Mouse (Mus musculus): ENCODE results near the gene Pigm. TPM values are rescaled to one million over a fixed set of nuclear protein-coding genes. Genes with fewer than 3 reads are reported as not detected.

Gene Pigm
- polyA plus RNA-seq, 1 experiment, result 19.9 TPM

DNA sequence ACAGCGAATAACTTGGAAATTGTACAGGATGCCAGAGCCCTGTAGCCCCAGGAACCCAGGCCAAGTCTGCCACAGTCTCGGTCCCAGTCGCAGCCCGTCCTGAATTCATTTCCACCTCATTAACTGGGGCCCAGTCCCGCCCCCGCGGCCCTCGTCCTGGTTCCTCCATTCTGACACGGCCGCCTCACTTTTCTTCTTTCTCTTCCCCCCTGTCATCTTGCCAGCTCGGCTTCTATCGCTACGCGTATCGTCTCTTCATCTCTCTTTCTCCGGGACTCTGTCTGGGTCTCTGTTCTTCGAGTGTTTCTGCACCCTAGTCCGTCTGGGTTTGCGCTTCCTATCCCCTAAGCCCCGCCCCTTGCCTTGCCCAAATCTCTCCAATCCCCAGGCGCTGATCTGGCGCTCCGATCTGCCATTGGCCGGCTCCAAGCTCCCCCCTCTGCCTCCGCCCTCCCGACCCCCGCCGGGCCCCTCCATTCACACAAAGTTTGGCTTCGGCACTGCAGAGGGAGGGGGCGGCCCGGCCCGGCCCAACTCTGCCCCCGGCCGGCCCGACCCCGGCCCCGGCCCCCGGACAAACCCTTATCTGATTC, 35.5 kb upstream of the Pigm start, which contains the start of gene Kcnj10:
Gene Kcnj10, plus strand, starts transcription at position 482 of the 593 bp plus-strand sequence.
- H3K9ac ChIP-seq (ENCODE audit: low read depth, poor library complexity, severe bottlenecking), result peak within 1 kb of the TSS; percentile 44; the same call in 1 of the 2 replicates
- H3K4me3 ChIP-seq (ENCODE audit: low read depth, low read length), result peak within 1 kb of the TSS; percentile 81
- H3K27ac ChIP-seq (ENCODE audit: insufficient read depth, low read length), result no peak within 1 kb of the TSS
- no peaks in the 10 kb centered on the region; the same call in 1 of the 2 replicates for H3K9me3 ChIP-seq (replicated peaks; ENCODE audit: control insufficient read depth, insufficient read depth, low read length, poor library complexity, severe bottlenecking)
- peaks cover 7% of the 10 kb centered on the region for H3K27me3 ChIP-seq (ENCODE audit: control insufficient read depth, insufficient read depth, low read length, poor library complexity, severe bottlenecking)
- H3K36me3 ChIP-seq (ENCODE audit: control insufficient read depth, insufficient read depth, low read length, poor library complexity, severe bottlenecking), result no peaks in the 10 kb centered on the region
- no peak for TF ChIP-seq EP300 (IDR thresholded peaks at IDR 0.05; ENCODE audit: insufficient read depth, low read depth, low read length)
- peak; percentile 16 for TF ChIP-seq POLR2A (IDR thresholded peaks at IDR 0.05; ENCODE audit: insufficient read depth, low read length)
- H3K4me1 ChIP-seq (ENCODE audit: control insufficient read depth, insufficient read depth, low read length), result no peaks in the 10 kb centered on the region

DNA sequence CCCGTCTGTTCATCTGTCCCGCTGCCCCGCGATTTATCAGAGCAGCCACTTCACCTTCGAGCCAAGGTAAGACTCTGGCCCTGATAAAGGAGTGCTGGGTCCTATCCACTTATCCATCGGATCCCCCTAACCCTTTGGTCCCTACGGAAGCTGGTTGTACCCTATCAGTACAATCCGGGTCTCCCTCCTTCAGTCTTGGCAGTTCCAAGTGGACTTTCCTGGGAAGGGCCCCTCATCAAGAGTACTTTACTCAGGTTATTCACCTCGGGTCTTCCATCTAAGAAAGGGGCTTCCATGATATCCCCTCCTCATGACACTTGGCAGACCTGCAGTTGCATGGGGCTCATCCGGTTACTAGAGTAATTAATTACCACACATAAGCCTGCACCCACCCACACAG, 35.0 kb upstream of the Pigm start:
- Histone ChIP-seq H3K27ac (ENCODE audit: insufficient read depth, low read length) (no peak overlapping the region), H3K27me3 (ENCODE audit: control insufficient read depth, insufficient read depth, low read length, poor library complexity, severe bottlenecking) (peaks cover 5% of the 10 kb centered on the region), H3K9ac (ENCODE audit: low read depth, poor library complexity, severe bottlenecking) (peak overlapping the region; percentile 44; the same call in 1 of the 2 replicates), H3K4me1 (ENCODE audit: control insufficient read depth, insufficient read depth, low read length) (no peaks in the 10 kb centered on the region), H3K9me3 (replicated peaks; ENCODE audit: control insufficient read depth, insufficient read depth, low read length, poor library complexity, severe bottlenecking) (no peaks in the 10 kb centered on the region), H3K4me3 (ENCODE audit: low read depth, low read length) (peak overlapping the region; percentile 66), H3K36me3 (ENCODE audit: control insufficient read depth, insufficient read depth, low read length, poor library complexity, severe bottlenecking) (no peaks in the 10 kb centered on the region)
- TF ChIP-seq POLR2A (IDR thresholded peaks at IDR 0.05; ENCODE audit: insufficient read depth, low read length) (no peak), CTCF (IDR thresholded peaks at IDR 0.05; ENCODE audit: low read depth, low read length) (no peak), EP300 (IDR thresholded peaks at IDR 0.05; ENCODE audit: insufficient read depth, low read depth, low read length) (no peak)

DNA sequence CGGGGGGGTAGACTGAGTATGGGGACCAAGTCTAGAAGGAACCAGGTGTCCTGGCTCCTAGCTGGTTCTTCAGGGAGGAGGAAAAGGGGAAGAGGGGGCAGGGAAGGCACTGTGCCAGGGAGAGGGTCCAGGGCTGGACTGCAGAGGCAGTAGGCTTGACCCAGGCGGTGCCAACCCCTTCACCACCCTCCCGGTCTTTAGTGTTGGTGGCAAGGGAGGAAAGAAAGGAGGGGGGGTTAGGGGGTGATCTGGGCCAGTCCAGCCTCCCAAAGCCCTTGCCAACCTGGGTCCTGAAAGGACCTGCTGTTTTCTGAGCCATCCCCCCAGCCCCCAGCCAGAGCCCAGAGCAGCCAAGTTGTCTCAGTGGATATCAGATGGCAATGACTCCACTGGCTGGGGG, 33.6 kb upstream of the Pigm start:
- TF ChIP-seq EP300 (IDR thresholded peaks at IDR 0.05; ENCODE audit: insufficient read depth, low read depth, low read length) (no peak), CTCF (IDR thresholded peaks at IDR 0.05; ENCODE audit: low read depth, low read length) (no peak), POLR2A (IDR thresholded peaks at IDR 0.05; ENCODE audit: insufficient read depth, low read length) (no peak)
- no peak overlapping the region for H3K4me3 ChIP-seq (ENCODE audit: low read depth, low read length)
- H3K9ac ChIP-seq (ENCODE audit: low read depth, poor library complexity, severe bottlenecking), result no peak overlapping the region
- no peak overlapping the region for H3K27ac ChIP-seq (ENCODE audit: insufficient read depth, low read length)
- H3K4me1 ChIP-seq (ENCODE audit: control insufficient read depth, insufficient read depth, low read length), result no peaks in the 10 kb centered on the region
- H3K36me3 ChIP-seq (ENCODE audit: control insufficient read depth, insufficient read depth, low read length, poor library complexity, severe bottlenecking), result no peaks in the 10 kb centered on the region
- H3K27me3 ChIP-seq (ENCODE audit: control insufficient read depth, insufficient read depth, low read length, poor library complexity, severe bottlenecking), result peaks cover 5% of the 10 kb centered on the region
- H3K9me3 ChIP-seq (replicated peaks; ENCODE audit: control insufficient read depth, insufficient read depth, low read length, poor library complexity, severe bottlenecking), result no peaks in the 10 kb centered on the region

DNA sequence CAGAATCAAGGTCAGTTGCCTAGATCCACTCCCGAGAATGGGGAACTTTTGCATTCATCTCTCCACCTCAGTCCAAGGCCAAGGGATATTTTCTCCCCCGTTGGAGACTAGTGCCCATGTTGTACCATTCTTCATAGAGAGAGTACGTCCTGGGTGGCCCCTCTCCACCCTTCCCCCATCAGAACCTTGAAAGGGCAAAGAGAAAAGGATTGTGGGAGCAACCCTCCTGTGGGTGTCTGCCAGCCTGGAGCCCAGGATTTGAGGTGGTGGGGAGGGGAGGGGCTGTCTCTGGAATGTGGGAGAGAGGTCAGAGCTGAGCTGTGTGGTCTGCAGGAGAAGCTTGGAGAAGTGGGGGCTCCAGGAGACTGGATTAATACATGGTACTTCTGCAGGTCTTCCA, 32.4 kb upstream of the Pigm start:
- H3K4me3 ChIP-seq (ENCODE audit: low read depth, low read length), result no peak overlapping the region

DNA sequence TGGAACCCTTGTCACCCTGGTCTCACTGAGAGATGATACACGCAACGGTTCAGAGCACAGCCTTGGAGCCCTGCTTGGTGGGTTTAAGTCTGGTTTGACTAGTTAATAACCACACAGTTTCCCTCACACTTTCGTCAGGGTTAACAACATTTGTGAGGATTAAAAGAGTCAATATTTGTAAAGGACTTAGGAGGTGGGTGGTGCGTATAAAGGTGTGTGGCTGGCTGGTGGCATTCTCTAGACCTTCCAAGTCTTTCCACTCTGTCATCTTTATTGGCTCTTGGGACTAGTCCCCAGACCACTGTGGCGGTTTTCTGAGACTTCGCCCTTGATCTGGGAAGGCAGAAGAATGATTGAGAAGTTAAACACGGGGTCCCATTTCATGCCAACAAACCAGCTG, 31.5 kb upstream of the Pigm start:
- TF ChIP-seq EP300 (IDR thresholded peaks at IDR 0.05; ENCODE audit: insufficient read depth, low read depth, low read length) (no peak), CTCF (IDR thresholded peaks at IDR 0.05; ENCODE audit: low read depth, low read length) (no peak), POLR2A (IDR thresholded peaks at IDR 0.05; ENCODE audit: insufficient read depth, low read length) (no peak)
- H3K9ac ChIP-seq (ENCODE audit: low read depth, poor library complexity, severe bottlenecking), result no peak overlapping the region
- H3K27ac ChIP-seq (ENCODE audit: insufficient read depth, low read length), result no peak overlapping the region
- H3K36me3 ChIP-seq (ENCODE audit: control insufficient read depth, insufficient read depth, low read length, poor library complexity, severe bottlenecking), result no peaks in the 10 kb centered on the region
- H3K4me3 ChIP-seq (ENCODE audit: low read depth, low read length), result no peak overlapping the region
- no peaks in the 10 kb centered on the region for H3K9me3 ChIP-seq (replicated peaks; ENCODE audit: control insufficient read depth, insufficient read depth, low read length, poor library complexity, severe bottlenecking)
- H3K27me3 ChIP-seq (ENCODE audit: control insufficient read depth, insufficient read depth, low read length, poor library complexity, severe bottlenecking), result no peaks in the 10 kb centered on the region; the same call in 1 of the 2 replicates
- no peaks in the 10 kb centered on the region for H3K4me1 ChIP-seq (ENCODE audit: control insufficient read depth, insufficient read depth, low read length)

More for the DNA sequence above, 32.4 kb upstream of the Pigm start:
- Histone ChIP-seq H3K27me3 (ENCODE audit: control insufficient read depth, insufficient read depth, low read length, poor library complexity, severe bottlenecking) (peaks cover 3% of the 10 kb centered on the region), H3K9me3 (replicated peaks; ENCODE audit: control insufficient read depth, insufficient read depth, low read length, poor library complexity, severe bottlenecking) (no peaks in the 10 kb centered on the region), H3K4me1 (ENCODE audit: control insufficient read depth, insufficient read depth, low read length) (no peaks in the 10 kb centered on the region), H3K36me3 (ENCODE audit: control insufficient read depth, insufficient read depth, low read length, poor library complexity, severe bottlenecking) (no peaks in the 10 kb centered on the region), H3K27ac (ENCODE audit: insufficient read depth, low read length) (no peak overlapping the region), H3K9ac (ENCODE audit: low read depth, poor library complexity, severe bottlenecking) (no peak overlapping the region)
- TF ChIP-seq POLR2A (IDR thresholded peaks at IDR 0.05; ENCODE audit: insufficient read depth, low read length) (no peak), CTCF (IDR thresholded peaks at IDR 0.05; ENCODE audit: low read depth, low read length) (no peak), EP300 (IDR thresholded peaks at IDR 0.05; ENCODE audit: insufficient read depth, low read depth, low read length) (no peak)

DNA sequence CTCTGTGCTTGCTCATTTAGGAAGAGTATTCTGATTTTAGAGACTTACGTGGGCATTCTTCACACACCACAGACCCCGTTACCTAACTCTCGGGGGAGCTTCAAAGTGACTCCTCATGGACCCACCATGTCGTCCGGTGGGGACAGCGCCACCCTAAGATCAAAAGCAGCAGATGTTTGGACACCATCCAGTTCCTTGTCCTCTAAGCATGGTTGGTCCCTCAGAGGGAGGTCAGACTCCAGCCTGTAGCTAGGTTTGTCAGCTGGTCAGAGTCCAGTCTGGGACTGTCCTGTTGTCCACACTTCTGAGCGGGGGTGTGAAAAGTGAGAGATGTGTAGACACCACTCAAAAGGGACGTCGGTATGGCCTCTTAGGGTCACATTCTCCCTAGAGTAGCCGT, 29.6 kb upstream of the Pigm start:
- Histone ChIP-seq H3K36me3 (ENCODE audit: control insufficient read depth, insufficient read depth, low read length, poor library complexity, severe bottlenecking) (no peaks in the 10 kb centered on the region), H3K9ac (ENCODE audit: low read depth, poor library complexity, severe bottlenecking) (no peak overlapping the region), H3K4me3 (ENCODE audit: low read depth, low read length) (no peak overlapping the region), H3K4me1 (ENCODE audit: control insufficient read depth, insufficient read depth, low read length) (peaks cover 5% of the 10 kb centered on the region), H3K27me3 (ENCODE audit: control insufficient read depth, insufficient read depth, low read length, poor library complexity, severe bottlenecking) (no peaks in the 10 kb centered on the region; the same call in 1 of the 2 replicates), H3K9me3 (replicated peaks; ENCODE audit: control insufficient read depth, insufficient read depth, low read length, poor library complexity, severe bottlenecking) (no peaks in the 10 kb centered on the region), H3K27ac (ENCODE audit: insufficient read depth, low read length) (no peak overlapping the region)
- TF ChIP-seq POLR2A (IDR thresholded peaks at IDR 0.05; ENCODE audit: insufficient read depth, low read length) (no peak), CTCF (IDR thresholded peaks at IDR 0.05; ENCODE audit: low read depth, low read length) (no peak), EP300 (IDR thresholded peaks at IDR 0.05; ENCODE audit: insufficient read depth, low read depth, low read length) (no peak)

Data from ES-Bruce4 (cell line).